In genomic region chr15:77833083-77833482, GRCm38 (mm10) we compare ENCODE assay signal across 13 mouse cellular contexts. TPM values are rescaled to one million over a fixed set of nuclear protein-coding genes. Genes with fewer than 3 reads are reported as not detected.
DNase-seq lines count a peak whose midpoint lies in the region; ATAC-seq and TF ChIP-seq lines count a peak whose summit lies in the region.
"Had no signal": no experiment of that assay in that cellular context is flagged by ENCODE, and none has a peak within 500 bp of the region (broad histone marks: within the 10 kb centered on the region; RNA-seq: fewer than 3 reads in every experiment).

No protein-coding gene starts in this region.

- H3K4me3 ChIP-seq in lung, embryonic 14.5 days (ENCODE audit: low read depth, low read length) = no peak overlapping the region
- H3K4me3 ChIP-seq in embryonic fibroblast, embryonic 13.5 days (ENCODE audit: insufficient read depth, low read length) = no peak overlapping the region
- no peak overlapping the region for H3K4me3 ChIP-seq in myocyte
- H3K4me3 ChIP-seq: forebrain, embryonic 12.5 days had no signal

- no peak for ATAC-seq in lung, embryonic 14.5 days (ENCODE audit: insufficient read depth)

- no peaks in the 10 kb centered on the region for H3K9me3 ChIP-seq in lung, embryonic 14.5 days (ENCODE audit: low read depth, low read length)
- H3K9me3 ChIP-seq: forebrain, embryonic 12.5 days; G1E had no signal

- peak; percentile 10 for DNase-seq in cerebellum, adult 9-11 months
- no peak for DNase-seq in cerebellum, postnatal 14 days
- DNase-seq in lung, embryonic 14.5 days = no peak
- DNase-seq in lung, postnatal 36 days = no peak
- no peak for DNase-seq in frontal cortex, postnatal 36 days (ENCODE audit: low spot score in 2 of 2)
- DNase-seq in left cerebral cortex, postnatal 25 days (ENCODE audit: low spot score in 2 of 2) = no peak
- DNase-seq: gastrocnemius, postnatal 14 days; kidney, postnatal 10 days; lung, postnatal 14 days had no signal

- no peak overlapping the region for H3K9ac ChIP-seq in lung, embryonic 14.5 days
- H3K9ac ChIP-seq: forebrain, embryonic 12.5 days had no signal

- intact Hi-C loops in left cerebral cortex, postnatal 25 days (cut with DNase I) = no loop called here

- no peaks in the 10 kb centered on the region for H3K27me3 ChIP-seq in lung, embryonic 14.5 days (ENCODE audit: insufficient read depth, low read length)
- H3K27me3 ChIP-seq in myocyte (ENCODE audit: control insufficient read depth, insufficient read depth, insufficient read length) = no peaks in the 10 kb centered on the region
- H3K27me3 ChIP-seq: forebrain, embryonic 12.5 days had no signal

- peaks cover 100% of the 10 kb centered on the region for H3K79me2 ChIP-seq in myocyte (ENCODE audit: control insufficient read depth, insufficient read depth)

- H3K36me3 ChIP-seq in lung, embryonic 14.5 days (ENCODE audit: insufficient read depth) = peaks cover 18% of the 10 kb centered on the region
- peaks cover 44% of the 10 kb centered on the region for H3K36me3 ChIP-seq in myocyte (ENCODE audit: control insufficient read depth, insufficient read depth)

- TF ChIP-seq CTCF in lung, embryonic 14.5 days (IDR thresholded peaks at IDR 0.05; ENCODE audit: low read depth) = no peak
- TF ChIP-seq CTCF in embryonic fibroblast, embryonic 13.5 days (IDR thresholded peaks at IDR 0.05; ENCODE audit: borderline replicate concordance, insufficient read depth, low read length) = no peak

- H3K4me1 ChIP-seq in lung, embryonic 14.5 days (ENCODE audit: insufficient read depth) = peaks cover 48% of the 10 kb centered on the region
- H3K4me1 ChIP-seq in embryonic fibroblast, embryonic 13.5 days (ENCODE audit: control insufficient read depth, insufficient read depth, low read length) = peaks cover 53% of the 10 kb centered on the region

- H3K4me2 ChIP-seq in lung, embryonic 14.5 days = no peak overlapping the region
- peak overlapping the region; percentile 92 for H3K4me2 ChIP-seq in myocyte (ENCODE audit: low read depth)
- H3K4me2 ChIP-seq: forebrain, embryonic 12.5 days had no signal

- H3ac ChIP-seq in myocyte (ENCODE audit: control insufficient read depth, insufficient read length) = no peak overlapping the region

- no peak for TF ChIP-seq POLR2A in embryonic fibroblast, embryonic 13.5 days (IDR thresholded peaks at IDR 0.05; ENCODE audit: low read depth, low read length)
- no peak for TF ChIP-seq POLR2A in myocyte (IDR thresholded peaks at IDR 0.05; ENCODE audit: insufficient read length, low read depth)

- H3K27ac ChIP-seq in lung, embryonic 14.5 days (ENCODE audit: low read depth) = peak overlapping the region; percentile 70; the same call in 1 of the 2 replicates
- peak overlapping the region; percentile 59; the same call in 1 of the 2 replicates for H3K27ac ChIP-seq in embryonic fibroblast, embryonic 13.5 days (ENCODE audit: insufficient read depth, low read length)
- H3K27ac ChIP-seq: forebrain, embryonic 12.5 days had no signal

TF ChIP-seq in myocyte, 11 proteins besides CTCF, POLR2A, EP300 and RAD21:
- TF ChIP-seq USF1 (IDR thresholded peaks at IDR 0.05; ENCODE audit: low read depth) = no peak
- TF ChIP-seq MAX (IDR thresholded peaks at IDR 0.05; ENCODE audit: low read depth) = no peak
- TF ChIP-seq MYOD1 (IDR thresholded peaks at IDR 0.05; ENCODE audit: control insufficient read depth in 1 of 3, insufficient read length in 2 of 3, low read depth in 2 of 3) = no peak
- TF ChIP-seq TCF3 (IDR thresholded peaks at IDR 0.05; ENCODE audit: insufficient read length, low read depth) = no peak
- TF ChIP-seq POLR2AphosphoS2 (IDR thresholded peaks at IDR 0.05; ENCODE audit: insufficient read length, low read depth) = no peak
- no peak for TF ChIP-seq E2F4 (IDR thresholded peaks at IDR 0.05; ENCODE audit: insufficient read depth)
- no peak for TF ChIP-seq CEBPB (IDR thresholded peaks at IDR 0.05; ENCODE audit: insufficient read depth, poor library complexity, severe bottlenecking)
- no peak for TF ChIP-seq REST (IDR thresholded peaks at IDR 0.05; ENCODE audit: insufficient read depth, insufficient read length)
- no peak for TF ChIP-seq TCF12 (IDR thresholded peaks at IDR 0.05; ENCODE audit: insufficient read depth, poor library complexity, severe bottlenecking)
- no peak for TF ChIP-seq SRF (IDR thresholded peaks at IDR 0.05; ENCODE audit: control insufficient read depth, insufficient read length, low read depth)
- TF ChIP-seq MYOG (IDR thresholded peaks at IDR 0.05; ENCODE audit: control insufficient read depth in 1 of 3, insufficient read depth in 1 of 3, insufficient read length in 2 of 3, low read depth in 2 of 3) = no peak

RNA-seq across cellular contexts. Expression of gene Myh9, which starts 8.9 kb away (rescaled TPM):
- 86.6 and 87.5 TPM in 2 replicates for polyA plus RNA-seq in lung, embryonic 14.5 days (2014; fragmentation: Nextera tagmentation; extraction: Ambion mirVana)
- 718 and 1,071 TPM in 2 replicates for polyA plus RNA-seq in embryonic fibroblast, embryonic 13.5 days (2011; ENCODE audit: insufficient read length, low read depth, missing spikeins)
- 466 TPM for polyA plus RNA-seq in myocyte (2012; fragmentation: generic; extraction: Trizol)
- 10 to 100 TPM; 69.9 to 75.5 TPM for total RNA-seq in left cerebral cortex, postnatal 25 days (2021)
